Mouse (Mus musculus) megakaryocyte, embryonic 14.5 days (primary cell): ENCODE results near the gene Ppm1n.

Experiments
- FLI1 ChIP-seq: IDR thresholded peaks from 2 replicates; pipeline ENCODE4 v1.6.1; 2012; ENCODE audit warnings: low read length, inconsistent platforms, mixed read lengths
- GATA1 ChIP-seq: IDR thresholded peaks from 3 replicates; pipeline ENCODE4 v1.6.1; 2012; ENCODE audit warnings: mixed read lengths, low read length, inconsistent platforms, borderline replicate concordance

DNA sequence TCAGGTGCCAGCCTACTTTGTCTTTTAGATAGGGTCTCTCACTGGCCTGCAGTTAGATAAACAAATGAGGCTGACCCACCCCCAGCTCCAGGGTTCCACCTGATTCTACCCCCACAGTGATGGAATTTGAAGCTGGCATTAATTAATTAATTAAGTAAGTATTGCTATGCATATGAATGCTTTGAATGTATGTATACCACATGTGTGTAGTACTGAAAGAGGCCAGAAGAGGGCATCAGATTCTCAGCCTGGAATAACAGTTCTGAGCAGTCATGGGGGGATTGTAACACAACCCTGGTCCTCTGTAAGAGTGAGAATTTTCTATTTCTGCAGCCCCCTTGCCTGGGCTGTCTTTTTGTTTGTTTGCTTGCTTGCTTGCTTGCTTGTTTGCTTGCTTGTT is 48.6 kb upstream of the Ppm1n start:
- TF ChIP-seq GATA1: no peak
- TF ChIP-seq FLI1: no peak
